Mouse (Mus musculus): ENCODE measurements around the gene Mipol1.

Gene Mipol1

DNA sequence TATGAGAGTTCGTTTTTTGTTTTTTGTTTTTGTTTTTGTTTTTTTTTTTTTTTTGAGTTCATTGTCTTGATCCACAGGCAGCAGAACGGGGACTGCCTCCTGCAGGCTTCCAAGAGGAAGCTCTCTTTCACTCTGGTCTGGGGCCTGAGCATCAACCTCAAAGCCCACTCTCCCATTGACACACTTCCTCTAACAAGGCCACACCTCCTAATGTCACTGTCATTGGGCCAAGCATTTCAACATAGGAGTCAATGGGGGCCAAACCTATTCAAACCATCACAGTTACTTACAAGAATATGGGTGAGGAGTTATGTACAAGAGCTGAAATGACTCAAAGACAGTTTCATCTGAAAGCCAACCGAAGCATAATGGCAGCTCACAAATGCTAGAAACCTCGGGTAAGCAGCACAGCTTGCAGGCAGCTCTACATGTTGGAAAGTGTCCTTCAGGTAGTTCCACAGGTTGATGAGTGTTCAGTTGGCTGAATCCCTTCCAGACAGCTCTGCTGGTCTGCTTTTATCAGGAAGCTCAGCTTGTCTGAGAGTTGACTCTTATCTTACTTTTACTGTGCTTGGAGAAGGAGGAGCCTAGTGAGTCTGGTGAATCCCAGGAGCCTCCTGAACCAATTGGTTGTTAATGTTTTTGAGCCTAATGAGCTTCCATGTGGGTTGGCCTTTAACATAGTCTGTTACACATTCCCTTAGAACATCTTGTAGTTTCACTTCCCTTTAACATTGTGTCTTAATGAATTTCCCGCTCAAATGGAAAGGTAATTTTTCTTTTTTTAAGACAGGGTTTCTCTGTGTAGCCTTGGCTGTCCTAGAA lies 13.7 kb downstream of the Mipol1 start:
- DNase-seq = no peak

DNA sequence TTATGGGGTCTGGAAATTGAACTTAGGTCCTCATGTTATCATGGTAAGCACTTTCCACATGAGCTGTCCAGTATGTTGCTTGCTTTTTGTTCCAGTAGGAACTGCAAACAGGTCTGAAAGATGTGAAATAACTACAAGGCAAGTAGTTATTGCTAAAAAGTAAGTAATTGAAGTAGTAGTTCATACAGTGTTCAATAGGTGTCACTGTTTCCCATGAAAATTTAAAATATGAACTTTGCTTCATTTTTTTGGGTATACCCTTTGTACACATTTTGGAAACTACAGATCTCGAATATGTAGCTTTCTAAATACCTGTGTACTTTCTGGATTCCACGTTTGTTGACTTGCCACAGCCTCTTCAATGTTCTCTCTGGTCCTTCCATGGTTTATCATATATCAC lies 28.3 kb downstream of the Mipol1 start:
- no peak for DNase-seq

DNA sequence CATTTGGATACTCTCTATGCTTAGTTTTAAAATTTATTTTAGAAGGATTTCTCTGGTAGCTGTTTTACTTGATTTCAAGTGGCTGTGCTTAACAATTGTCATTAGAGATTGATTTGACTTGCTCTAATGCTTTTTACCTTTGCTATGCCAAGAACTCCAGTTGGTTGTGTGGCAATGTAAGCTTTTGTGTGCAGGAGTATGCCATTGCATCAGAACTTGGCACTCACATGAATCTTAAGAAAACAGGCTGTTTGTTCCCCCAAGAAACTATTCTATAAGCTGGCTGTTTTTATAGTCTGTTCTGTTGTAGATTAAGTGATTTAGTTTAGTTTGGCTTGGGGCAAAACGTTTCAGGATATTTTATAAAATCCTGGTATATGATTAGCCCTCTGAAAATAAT lies 45.2 kb downstream of the Mipol1 start:
- no peak for DNase-seq

DNA sequence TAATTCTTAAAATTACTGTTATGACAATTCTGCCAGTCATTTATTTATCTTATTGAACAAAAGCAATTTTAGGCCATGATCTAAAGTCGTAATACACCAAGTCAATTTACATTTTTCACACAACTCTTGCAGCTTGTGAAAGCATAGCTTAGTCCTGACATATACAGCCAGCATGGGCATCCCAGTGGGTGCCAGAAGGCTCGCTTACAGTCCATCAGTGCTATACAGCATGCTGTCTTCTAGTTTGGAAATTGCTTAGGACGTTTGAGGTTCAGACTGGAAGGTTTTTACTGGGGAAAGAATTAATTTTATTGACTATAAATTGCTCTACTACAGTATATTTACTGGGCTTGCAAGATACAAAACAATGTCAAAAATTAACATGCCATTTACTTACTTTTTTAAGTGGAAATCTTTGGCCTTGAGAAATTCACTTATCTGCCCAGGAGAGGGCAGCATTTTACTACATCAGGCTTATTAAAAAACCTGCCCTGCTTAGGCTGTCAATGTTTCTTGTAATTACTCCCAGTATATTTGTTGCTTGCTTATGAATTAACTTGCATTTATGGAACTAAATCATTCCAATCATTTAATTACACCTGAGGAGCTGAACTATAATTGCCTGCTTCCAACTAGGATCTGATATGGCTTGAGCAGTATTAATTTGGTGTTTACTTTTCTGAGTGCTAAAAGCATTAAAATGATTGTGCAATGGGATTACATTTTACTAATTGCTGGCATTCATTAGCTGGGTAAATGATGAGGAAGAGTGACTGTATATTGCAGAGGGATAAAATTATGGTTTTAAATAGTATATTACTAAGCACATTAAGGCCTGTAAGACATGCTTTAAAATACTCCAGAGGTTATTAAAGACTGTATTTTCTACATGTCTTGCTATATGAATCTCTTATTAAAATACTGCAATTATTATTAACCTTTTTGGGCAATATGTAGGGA lies 51.2 kb downstream of the Mipol1 start:
- peak; percentile 34 for DNase-seq

DNA sequence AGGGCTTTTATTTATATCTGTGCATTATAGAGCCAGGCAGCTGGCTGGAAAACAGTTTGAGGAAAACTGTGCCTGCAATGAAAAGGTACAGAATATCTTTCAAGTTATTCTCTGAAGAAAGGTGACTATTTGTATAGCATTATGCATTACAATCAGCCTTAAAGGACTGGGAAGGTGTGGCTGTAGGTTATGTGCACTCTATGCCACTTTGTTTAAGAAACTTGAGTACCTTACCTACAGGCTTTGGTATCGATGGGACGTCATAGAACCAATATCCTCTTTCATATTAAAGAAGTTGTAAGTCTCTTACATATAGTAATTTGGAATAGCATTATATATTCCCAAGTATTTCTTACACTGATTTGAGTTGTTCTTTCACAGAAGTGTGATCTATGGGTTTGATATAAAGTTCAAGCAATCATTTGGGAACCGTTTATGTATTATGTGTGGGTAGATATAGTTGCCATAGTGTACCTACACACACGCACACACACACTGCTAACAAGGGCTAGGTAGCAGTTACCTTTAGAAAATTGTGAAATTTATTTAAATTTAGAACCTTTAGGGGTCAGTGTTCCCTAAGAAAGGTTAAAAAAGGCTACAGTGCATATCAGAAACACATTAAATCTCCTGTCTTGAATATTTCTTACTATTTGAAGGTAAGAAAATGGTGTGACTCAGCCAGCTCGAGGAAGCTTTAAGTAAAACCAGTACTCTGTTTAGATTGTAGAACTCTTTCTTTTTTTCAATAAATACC lies 55.3 kb downstream of the Mipol1 start:
- no peak for DNase-seq

DNA sequence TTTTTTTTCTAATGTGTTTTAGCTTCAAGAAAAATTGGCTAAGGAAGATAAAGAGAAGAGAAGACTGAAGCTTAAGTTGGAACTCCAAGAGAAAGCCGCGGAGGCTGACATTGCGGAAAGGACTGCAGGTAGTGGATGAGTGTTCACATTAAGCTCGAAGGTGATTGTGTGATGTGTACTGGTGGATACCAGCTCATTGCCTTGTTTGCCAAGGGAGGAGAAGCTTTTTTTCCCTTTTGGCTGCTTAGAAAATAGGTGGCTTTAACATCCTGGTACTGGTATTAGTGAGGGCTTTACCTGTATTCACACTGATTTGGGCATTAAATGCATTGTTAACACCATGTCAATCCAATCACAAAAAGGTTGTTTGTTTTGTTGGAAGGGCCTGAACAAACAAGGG lies 77.1 kb downstream of the Mipol1 start:
- no peak for DNase-seq

DNA sequence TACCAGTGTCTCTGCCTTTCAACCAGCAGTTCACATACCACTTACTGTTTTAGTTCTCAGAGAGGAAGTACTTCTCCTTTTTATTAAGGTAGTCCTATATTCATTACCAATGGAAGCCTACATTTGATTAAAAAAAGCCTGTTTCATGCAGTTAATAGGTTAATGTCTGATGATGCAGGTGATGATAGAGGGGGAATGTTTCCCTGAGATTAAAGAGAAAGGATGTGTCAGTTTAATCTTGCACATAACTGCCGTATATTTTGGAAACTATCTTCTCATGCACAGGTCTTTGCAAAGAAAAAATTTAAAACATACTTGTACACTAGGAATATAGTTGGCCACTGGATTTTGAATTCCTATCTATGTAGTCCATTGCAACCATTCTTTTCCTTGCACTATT lies 77.5 kb downstream of the Mipol1 start:
- DNase-seq = no peak

DNA sequence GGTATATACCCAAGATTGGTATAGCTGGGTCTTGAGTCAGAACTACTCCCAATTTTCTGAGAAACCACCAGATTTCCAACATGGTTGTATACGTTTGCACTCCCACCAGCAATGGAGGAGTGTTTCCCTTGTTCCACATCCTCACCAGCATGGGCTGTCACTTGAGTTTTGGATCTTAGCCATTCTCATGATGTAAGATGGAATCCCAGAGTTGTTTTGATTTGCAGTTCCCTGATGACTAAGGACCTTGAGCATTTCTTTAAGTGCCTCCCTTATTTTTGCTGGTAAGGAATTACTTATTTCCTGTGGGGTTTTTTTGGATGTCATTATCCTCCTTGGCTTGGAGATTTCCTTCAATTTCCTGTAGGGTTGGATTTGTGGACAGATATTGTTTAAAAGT lies 108.8 kb downstream of the Mipol1 start:
- no peak for DNase-seq

DNA sequence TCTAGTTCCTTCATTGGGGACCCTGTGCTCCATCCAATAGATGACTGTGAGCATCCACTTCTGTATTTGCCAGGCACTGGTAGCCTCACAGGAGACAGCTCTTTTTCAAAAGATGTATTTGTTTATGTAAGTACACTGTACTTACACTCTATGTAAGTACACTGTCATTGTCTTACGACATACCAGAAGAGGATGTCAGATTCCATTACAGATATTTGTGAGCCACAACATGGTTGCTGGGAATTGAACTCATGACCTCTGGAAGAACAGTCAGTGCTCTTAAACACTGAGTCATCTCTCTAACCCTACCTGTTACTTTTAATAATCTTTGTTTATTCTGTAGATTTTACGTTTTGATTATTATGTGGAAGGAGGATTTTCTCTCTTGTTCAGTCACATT lies 109.9 kb downstream of the Mipol1 start:
- DNase-seq = no peak

DNA sequence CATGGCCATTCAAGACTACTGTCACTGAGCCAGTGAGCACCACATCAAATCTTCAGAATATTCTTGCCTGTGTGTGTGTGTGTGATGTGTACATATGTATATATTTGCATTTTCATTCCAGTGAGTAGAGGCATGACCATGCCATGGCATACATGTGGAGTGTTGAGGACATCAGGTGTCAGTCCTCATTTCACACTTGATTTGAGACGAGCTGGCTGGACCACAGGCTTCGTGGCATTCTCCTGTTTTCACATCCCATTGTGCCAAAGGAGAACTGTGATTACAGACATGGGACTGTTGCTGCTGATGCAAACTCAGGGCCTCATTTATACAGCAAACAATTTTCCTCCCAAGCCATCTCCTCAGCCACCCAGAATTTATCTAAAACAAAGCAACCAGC lies 132.5 kb downstream of the Mipol1 start:
- no peak for DNase-seq

DNA sequence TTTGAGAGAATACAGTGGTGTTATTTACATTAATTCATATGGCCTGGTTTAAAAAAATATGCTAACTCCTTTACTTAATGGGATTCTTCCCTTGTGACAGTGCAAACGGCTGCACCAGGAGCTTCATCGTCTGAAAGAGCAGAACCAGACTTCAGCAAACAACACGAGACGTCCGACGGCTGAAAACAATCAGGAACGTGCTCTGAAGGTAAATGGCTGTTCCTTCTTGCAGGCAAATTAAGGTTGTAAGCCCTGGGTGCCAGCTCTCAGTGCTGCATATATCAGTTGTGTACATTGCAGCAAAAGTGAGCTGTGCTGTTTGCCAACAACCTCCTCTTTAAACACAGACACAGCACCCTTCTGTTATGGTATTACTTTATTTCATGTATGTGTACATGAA lies 133.8 kb downstream of the Mipol1 start:
- no peak for DNase-seq

DNA sequence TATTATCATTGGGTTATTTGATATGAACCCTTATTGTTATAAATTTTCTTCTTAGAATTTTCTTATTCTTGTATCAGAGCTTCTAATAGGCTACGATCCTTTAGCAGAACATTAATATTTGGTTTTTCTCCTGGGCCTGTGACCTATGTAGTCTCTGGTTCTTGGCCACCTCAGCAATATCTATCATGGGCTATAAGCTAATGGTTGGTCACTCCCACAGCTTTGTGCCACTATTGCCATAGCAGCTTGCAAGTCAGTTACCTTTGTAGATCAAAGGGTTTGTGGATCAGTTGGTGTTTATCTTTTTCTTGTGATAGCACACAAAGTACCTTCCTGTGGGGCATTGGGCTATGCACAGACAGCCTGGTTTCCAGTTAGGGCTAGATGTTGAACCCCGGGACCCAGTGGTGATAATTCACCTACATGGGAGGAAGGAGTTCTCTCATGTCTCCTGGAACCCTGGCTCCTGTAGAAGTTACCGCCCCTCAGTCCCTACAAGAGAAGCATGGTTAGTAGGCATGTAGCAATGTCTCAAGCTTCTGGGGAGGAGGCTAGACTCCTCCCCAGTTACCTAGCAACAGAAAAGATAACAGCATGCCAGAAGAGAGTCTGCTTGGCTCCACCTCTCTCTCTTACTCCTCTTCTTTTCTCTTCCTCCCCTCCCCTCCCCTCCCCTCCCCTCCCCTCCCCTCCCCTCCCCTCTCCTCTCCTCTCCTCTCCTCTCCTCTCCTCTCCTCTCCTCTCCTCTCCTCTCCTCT lies 141.7 kb downstream of the Mipol1 start:
- no peak for DNase-seq

DNA sequence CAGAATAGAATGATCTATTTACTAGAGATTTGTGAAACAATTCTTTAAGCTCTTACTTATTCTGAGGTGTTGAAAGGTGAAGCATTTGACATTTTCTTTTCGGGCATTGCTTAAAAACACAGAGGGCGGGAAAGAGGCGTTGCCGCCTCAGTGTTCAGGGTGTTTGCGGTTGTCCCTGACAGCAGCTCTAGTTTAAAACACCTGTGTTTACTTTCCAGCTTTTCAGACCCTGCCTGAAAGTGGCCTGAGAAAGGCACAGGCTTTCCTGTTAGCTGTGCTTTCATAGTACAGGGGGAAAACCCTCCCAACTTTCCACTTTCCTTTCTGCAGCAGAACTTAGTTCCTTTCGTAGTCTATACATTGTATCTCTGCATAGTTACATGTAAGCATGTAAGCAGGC lies 152.6 kb downstream of the Mipol1 start:
- DNase-seq = peak; percentile 2

DNA sequence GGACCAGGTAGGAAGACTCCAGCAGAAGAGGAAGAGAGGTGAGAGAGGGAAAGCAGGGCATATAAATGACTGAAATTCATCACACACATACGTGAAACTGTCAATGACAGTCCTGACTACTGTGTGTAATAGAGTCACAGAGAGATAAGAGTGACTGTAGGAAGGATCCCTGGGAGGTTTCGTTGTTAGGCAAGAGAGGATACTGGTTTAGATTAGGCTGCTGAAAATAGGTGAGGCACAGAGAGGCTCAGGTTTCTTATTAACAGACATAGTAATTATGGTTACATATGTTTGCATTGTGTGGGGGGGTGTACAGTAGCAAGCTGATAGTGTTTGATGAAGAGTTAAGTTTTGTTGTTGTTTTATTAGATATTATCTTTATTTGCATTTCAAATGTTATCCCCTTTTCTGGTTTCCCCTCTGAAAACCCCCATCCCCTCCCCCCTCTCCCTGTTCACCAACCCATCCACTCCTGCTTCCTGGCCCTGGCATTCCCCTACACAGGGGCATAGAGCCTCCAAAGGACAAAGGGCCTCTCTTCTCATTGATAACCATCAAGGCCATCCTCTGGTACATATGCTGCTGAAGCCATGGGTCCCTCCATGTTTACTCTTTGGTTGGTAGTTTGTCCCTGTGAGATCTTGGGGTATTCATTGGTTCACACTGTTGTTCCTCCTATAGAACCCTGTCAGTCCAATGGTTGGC lies 157.5 kb downstream of the Mipol1 start:
- DNase-seq = no peak

DNA sequence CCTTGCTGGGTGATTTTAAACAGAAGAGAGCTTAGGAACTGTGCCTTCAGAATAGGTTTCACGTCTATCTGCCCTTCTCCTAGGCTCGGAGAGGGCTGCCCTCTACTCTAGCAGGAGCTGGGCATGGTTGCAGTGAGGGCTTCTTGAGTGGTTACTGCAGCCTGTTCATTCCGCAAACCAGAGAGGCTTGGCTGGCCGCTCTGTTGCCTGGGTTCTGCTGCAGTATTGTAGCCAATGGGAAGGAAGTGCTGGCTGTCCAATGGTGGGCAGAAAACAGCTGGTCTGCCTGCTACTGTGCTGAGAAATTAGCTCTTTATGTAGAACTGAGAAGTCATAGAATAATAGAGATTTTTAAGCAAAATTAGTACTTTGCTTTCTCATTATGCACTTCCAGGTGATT lies 169.3 kb downstream of the Mipol1 start:
- DNase-seq = no peak

DNA sequence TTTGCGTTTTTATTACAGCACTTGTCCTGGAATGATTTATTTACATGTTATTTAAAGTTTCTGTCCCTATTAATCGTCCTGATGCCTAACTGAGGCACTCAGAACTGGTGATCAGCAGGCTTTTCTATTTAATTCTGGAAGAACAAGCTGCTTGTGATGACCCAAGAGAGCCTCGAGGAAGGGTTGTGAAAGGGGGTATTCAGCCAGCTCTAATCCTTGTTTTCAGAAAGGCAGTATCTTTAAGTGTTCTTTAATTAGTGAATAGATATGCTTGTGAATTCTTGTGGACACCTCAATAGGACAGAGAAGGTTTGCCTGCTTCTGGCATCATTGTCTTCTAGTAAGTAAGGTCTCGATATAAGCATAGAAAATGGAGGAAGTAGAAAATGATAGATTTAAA lies 170.0 kb downstream of the Mipol1 start:
- no peak for DNase-seq

DNA sequence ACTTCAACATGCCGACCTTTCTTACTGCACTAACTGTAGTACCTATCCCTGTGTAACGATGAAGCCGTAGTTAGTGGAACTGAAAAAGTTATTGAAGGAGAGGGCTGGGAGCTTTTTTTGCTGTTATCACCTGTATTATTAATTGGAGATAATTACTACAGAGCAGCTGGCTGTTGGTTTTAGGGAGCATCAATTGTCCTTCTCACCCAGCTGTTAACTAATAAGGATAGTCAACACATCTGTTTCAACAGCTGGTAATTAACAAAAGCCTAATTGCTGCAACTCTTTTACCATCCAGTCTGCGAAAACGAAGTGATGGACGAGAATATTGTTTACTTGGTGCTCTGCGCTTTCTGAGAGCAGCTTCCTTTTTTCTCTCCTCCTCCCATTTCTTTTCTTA lies 170.9 kb downstream of the Mipol1 start:
- no peak for DNase-seq

DNA sequence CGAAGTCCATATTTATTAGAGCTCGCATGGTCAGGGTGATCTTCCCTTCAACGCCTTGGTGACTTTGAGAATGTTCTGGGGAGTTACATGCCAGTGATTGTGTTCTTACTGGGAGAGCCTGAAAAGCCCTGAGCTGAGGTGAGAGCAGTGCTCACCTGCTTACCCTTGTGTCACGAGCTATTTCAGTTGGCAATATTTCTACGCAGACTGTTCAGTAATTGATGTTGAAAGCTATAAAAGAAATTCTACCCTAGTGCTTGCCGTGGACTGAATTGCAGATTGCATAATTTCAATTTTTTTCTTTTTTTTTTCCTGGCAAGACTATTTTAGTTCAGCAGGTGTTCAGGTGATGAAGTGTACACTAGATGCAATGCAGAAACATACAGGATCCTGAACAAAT lies 172.1 kb downstream of the Mipol1 start:
- DNase-seq = no peak

DNA sequence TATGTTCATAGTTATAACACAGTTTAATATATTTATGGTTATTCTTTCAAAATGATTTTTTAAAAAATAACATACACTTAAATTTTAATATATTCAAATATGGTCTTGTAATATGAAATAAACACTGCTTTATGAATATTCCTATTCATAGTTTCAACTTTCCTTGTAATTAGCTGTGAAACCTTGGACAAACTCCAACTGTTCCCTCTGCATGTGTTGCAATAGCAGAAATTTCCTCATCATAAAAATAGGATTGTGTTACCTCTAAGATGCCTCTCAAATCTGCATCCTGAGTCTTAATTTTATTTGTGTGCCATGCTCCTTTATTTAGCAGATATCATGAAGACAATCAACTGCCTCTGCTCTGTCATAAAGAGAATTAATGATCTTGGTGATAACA lies 179.7 kb downstream of the Mipol1 start:
- DNase-seq = no peak

DNA sequence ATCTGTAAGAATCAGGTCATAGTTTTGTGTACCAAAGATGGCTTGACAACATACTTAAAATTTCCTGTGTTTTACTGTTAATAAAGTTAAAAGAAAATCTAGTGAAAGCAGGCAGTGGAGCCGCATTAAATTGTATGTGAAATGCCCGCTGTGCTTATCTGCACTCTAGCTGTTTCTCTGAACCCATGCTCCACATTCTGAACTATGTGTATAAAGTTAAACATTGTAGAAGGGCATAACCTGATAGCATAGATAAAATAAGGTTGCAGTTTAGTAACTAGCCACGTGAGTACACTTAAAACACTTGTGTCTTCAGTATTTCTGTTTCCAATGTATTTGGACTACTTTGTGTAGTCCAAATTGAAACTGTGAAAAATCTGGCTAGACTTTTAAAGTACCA lies 183.6 kb downstream of the Mipol1 start:
- DNase-seq = no peak

DNA sequence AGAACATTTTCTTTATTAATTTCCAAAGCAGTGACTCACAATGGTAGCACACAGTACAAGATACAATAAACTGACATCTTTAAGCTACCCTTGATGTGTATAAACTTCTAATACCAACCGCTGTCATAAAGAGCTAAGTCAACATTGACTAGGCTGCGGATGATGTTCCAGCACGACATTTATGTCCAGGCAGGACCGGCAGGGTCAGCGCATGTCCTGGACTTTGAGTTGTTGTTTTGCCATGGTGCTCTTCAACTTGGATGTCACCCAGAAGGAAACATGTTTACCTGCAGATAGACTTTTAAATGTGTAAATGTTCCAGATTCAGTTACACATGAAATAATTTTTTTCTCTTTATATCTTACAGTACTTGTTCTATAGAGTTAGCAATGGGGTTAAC lies 194.7 kb downstream of the Mipol1 start:
- DNase-seq = no peak

DNA sequence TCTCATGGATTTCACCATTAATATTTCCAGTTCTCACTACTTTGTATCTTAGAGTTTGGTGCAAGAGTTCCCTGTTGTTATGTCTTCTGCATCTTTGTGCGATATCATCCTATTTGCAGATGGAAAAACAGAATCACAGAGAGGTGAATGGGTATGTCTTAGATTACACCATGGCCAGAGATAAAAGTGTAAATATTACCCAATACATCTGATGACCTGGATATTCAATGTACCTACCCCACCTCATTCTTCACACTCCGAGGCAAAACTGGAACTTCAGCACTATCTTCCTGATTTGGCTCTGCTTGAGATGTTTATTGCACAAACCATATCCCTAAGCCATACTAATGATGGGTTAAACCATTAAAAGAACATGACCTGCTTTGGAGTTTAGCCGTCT lies 198.0 kb downstream of the Mipol1 start:
- DNase-seq = no peak
